Mouse (Mus musculus): ENCODE data around the gene Gm11444. TPM values are rescaled to one million over a fixed set of nuclear protein-coding genes. Genes with fewer than 3 reads are reported as not detected.

The Gm11444 gene
- total RNA-seq, 2 experiments from 2014 or later = not detected

GRCm38 (mm10) chr11:85876059-85876788, 26.1 kb upstream of the Gm11444 start:
- intact Hi-C loops (cut with DNase I) = no loop called here
- DNase-seq = no peak

- intact Hi-C loops (cut with DNase I) = no loop called here
- DNase-seq = no peak
Measured at GRCm38 (mm10) chr11:85864363-85864762, 14.2 kb upstream of the Gm11444 start.

- intact Hi-C loops (cut with DNase I) = no loop called here
- DNase-seq = no peak
Measured at GRCm38 (mm10) chr11:85857997-85858698, 8.0 kb upstream of the Gm11444 start.

- DNase-seq = no peak
- intact Hi-C loops (cut with DNase I) = no loop called here
Measured at GRCm38 (mm10) chr11:85850758-85851157, 625 bp upstream of the Gm11444 start.

GRCm38 (mm10) chr11:85849037-85849436, 1.1 kb downstream of the Gm11444 start:
- peak; percentile 63 to 74 for DNase-seq
- intact Hi-C loops (cut with DNase I) = loop anchor here (2.0 to 5.0 kb wide), 3 partner anchors 218 to 508 kb away; partner anchors contain the start of gene Med13

- intact Hi-C loops (cut with DNase I) = loop anchor here (5.0 kb wide), 2 partner anchors 326 to 511 kb away; partner anchors contain the start of gene Med13
- DNase-seq = peak in 1 of 2 experiments; percentile 59
Measured at GRCm38 (mm10) chr11:85846509-85846908, 3.6 kb downstream of the Gm11444 start.

GRCm38 (mm10) chr11:85845921-85846320, 4.2 kb downstream of the Gm11444 start:
- intact Hi-C loops (cut with DNase I) = loop anchor here (2.0 to 5.0 kb wide), 3 partner anchors 127 to 511 kb away; partner anchors contain the start of gene Med13
- DNase-seq = peak; percentile 66 to 68

GRCm38 (mm10) chr11:85844971-85845370, 5.2 kb downstream of the Gm11444 start:
- intact Hi-C loops (cut with DNase I) = loop anchor here (2.0 to 5.0 kb wide), 3 partner anchors 128 to 512 kb away; partner anchors contain the start of gene Med13
- DNase-seq = no peak

- DNase-seq = peak; percentile 93 to 95
- intact Hi-C loops (cut with DNase I) = loop anchor here (2.0 kb wide), 1 partner anchor 128 kb away; no protein-coding TSS in a partner anchor
Measured at GRCm38 (mm10) chr11:85844144-85844965, 5.8 kb downstream of the Gm11444 start.

GRCm38 (mm10) chr11:85843347-85843692, 6.8 kb downstream of the Gm11444 start:
- peak; percentile 88 to 90 for DNase-seq
- intact Hi-C loops (cut with DNase I) = loop anchor here (2.0 kb wide), 3 partner anchors 325 to 461 kb away; no protein-coding TSS in a partner anchor

GRCm38 (mm10) chr11:85842596-85843346, 7.4 kb downstream of the Gm11444 start:
- no peak for DNase-seq
- intact Hi-C loops (cut with DNase I) = loop anchor here (2.0 kb wide), 3 partner anchors 324 to 460 kb away; no protein-coding TSS in a partner anchor

- peak; percentile 87 for DNase-seq
- intact Hi-C loops (cut with DNase I) = loop anchor here (2.0 kb wide), 3 partner anchors 323 to 459 kb away; no protein-coding TSS in a partner anchor
Measured at GRCm38 (mm10) chr11:85841980-85842379, 8.2 kb downstream of the Gm11444 start.

- intact Hi-C loops (cut with DNase I) = no loop called here
- no peak for DNase-seq
Measured at GRCm38 (mm10) chr11:85841211-85841681, 8.9 kb downstream of the Gm11444 start.

- no peak for DNase-seq
- intact Hi-C loops (cut with DNase I) = no loop called here
Measured at GRCm38 (mm10) chr11:85840803-85841145, 9.4 kb downstream of the Gm11444 start.

GRCm38 (mm10) chr11:85840031-85840802, 9.9 kb downstream of the Gm11444 start:
- intact Hi-C loops (cut with DNase I) = no loop called here
- DNase-seq = no peak

GRCm38 (mm10) chr11:85839258-85840030, 10.7 kb downstream of the Gm11444 start:
- intact Hi-C loops (cut with DNase I) = no loop called here
- no peak for DNase-seq

- DNase-seq = no peak
- intact Hi-C loops (cut with DNase I) = no loop called here
Measured at GRCm38 (mm10) chr11:85838424-85839257, 11.5 kb downstream of the Gm11444 start.

All from heart, postnatal 14 days (tissue).